Mouse (Mus musculus): ENCODE data around the gene Smarca2. TPM values are rescaled to one million over a fixed set of nuclear protein-coding genes. Genes with fewer than 3 reads are reported as not detected.

The Smarca2 gene
- total RNA-seq, 2 experiments from 2014 or later, result 243 to 296 TPM

- DNase-seq (ENCODE audit: low spot score in 2 of 2), result no peak
- intact Hi-C loops (cut with DNase I), result no loop called here
Observed at GRCm38 (mm10) chr19:26679674-26680073, 74.8 kb downstream of the Smarca2 start.

GRCm38 (mm10) chr19:26681549-26681948 is 76.7 kb downstream of the Smarca2 start:
- intact Hi-C loops (cut with DNase I), result no loop called here
- no peak for DNase-seq (ENCODE audit: low spot score in 2 of 2)

DNA sequence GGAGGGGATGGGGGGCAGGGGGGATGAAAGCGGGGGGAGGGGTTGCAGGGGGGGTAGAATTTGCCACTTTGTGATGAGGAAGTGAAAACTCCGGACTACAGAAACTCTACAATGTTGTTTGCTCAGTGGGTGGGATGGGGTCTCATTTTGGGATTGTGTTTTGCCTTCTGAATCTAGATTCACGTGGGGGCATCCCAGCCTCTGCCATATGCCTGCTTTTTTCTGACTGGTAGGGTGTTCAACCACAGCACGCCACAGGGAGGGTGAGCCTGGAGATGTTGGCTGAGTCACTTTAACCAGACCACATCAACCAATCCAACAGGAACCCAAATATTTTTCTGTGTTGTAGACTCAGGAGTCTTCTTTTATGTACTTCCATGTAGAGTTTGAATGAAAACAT is 77.3 kb downstream of the Smarca2 start:
- DNase-seq (ENCODE audit: low spot score in 2 of 2), result no peak
- intact Hi-C loops (cut with DNase I), result no loop called here

- DNase-seq (ENCODE audit: low spot score in 2 of 2), result no peak
- intact Hi-C loops (cut with DNase I), result no loop called here
Observed at GRCm38 (mm10) chr19:26682731-26683130, 77.9 kb downstream of the Smarca2 start.

- DNase-seq (ENCODE audit: low spot score in 2 of 2), result no peak
Observed at GRCm38 (mm10) chr19:26683731-26684130, 78.9 kb downstream of the Smarca2 start.

GRCm38 (mm10) chr19:26690516-26690915 is 85.7 kb downstream of the Smarca2 start:
- intact Hi-C loops (cut with DNase I), result no loop called here
- no peak for DNase-seq (ENCODE audit: low spot score in 2 of 2)

More at GRCm38 (mm10) chr19:26683731-26684130, 78.9 kb downstream of the Smarca2 start:
- intact Hi-C loops (cut with DNase I), result no loop called here

DNA sequence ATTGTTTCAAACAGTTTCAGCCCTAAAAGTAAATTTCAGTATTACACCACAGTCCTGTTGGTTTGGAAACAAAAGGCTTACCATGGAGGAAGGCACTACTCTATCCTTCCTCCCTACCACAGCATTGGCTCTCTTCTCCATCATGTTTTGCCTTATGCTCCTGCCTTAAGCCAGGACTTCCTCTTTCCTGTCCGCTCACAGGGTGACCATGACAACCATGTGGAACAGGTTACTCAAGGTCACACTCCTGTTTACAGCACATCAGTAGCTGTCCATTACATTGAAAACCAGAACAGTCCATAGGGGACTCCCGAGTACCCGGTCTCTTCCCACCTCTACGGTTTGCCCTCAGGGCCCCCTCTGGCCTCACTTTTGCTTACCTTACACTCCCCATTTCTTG is 92.3 kb downstream of the Smarca2 start:
- DNase-seq (ENCODE audit: low spot score in 2 of 2), result no peak
- intact Hi-C loops (cut with DNase I), result no loop called here

DNA sequence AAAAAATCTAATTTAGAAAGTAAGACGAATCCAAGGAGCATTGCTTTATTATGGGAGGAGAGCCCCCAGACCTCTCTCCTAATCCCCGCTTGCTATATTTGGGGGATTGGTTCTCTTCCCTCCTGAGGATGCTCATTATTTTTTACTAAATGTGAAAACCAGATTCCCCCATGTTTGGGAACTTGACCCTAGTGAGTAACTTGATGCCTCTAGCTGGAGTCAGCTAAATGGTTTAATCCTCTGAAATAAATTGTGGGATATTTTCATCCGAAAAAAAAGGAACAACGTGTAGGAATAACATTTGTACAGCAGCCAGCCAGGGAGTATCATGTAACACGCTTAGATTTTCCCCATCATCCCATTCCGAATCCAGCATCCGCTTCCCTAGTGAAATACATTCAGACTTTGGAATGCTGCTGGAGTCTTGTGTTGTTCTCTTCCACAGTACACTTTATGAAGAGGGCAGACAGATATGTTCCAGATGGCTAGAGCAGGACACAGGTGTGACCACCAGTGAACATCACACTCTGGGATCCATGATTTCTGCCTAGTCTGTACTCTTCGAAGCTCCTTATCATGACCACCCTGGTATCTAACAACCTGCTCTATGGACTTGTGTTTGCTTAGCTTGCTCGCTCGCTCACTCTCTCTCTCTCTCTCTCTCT is 99.8 kb downstream of the Smarca2 start:
- no peak for DNase-seq (ENCODE audit: low spot score in 2 of 2)
- intact Hi-C loops (cut with DNase I), result no loop called here

- intact Hi-C loops (cut with DNase I), result no loop called here
- no peak for DNase-seq (ENCODE audit: low spot score in 2 of 2)
Observed at GRCm38 (mm10) chr19:26706910-26707309, 102.1 kb downstream of the Smarca2 start.

DNA sequence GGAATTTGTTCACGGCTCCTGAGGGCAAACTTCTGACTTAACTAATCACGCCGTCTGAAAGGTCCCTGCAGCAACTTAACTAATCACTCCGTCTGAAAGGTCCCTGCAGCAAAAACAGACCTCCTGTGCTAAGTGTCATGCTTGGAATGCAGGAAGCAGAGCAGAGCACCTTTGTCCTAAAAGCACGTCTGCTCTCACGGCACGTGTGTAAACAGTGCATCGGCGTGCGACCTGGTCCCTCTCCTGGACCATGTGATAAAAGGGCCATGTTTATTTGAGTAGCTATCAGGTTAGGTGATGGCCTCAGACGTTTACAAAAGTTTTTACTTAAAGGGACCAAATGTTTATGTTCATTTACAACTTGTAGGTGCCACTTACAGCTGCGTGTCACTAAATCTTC is 104.2 kb downstream of the Smarca2 start:
- intact Hi-C loops (cut with DNase I), result no loop called here
- DNase-seq (ENCODE audit: low spot score in 2 of 2), result no peak

- intact Hi-C loops (cut with DNase I), result no loop called here
- no peak for DNase-seq (ENCODE audit: low spot score in 2 of 2)
Observed at GRCm38 (mm10) chr19:26711268-26711667, 106.4 kb downstream of the Smarca2 start.

DNA sequence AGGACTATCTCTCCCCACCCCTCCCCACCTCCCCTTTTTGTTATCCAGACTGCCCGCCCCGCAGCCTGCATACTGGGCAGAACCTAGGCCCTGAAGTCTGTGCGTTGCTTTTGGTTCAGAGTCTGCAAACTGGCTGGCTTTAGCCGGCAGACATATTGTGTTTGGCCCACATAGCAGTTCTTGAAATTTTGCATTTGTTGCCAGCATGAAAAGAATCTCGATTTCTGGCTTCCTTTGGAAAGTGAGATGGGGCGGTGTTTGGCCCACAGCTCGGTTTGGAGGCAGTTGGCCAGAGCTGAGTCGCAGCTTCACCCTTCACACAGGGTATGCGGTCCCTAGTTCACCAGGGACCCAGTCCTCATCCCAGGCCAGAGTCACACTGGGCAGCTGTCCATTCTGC is 111.4 kb downstream of the Smarca2 start:
- intact Hi-C loops (cut with DNase I), result no loop called here

GRCm38 (mm10) chr19:26718221-26718620 is 113.4 kb downstream of the Smarca2 start:
- DNase-seq (ENCODE audit: low spot score in 2 of 2), result peak in 1 of 2 experiments; percentile 37
- intact Hi-C loops (cut with DNase I), result no loop called here

More for the DNA sequence above, 111.4 kb downstream of the Smarca2 start:
- peak in 1 of 2 experiments; percentile 27 for DNase-seq (ENCODE audit: low spot score in 2 of 2)

- intact Hi-C loops (cut with DNase I), result no loop called here
- no peak for DNase-seq (ENCODE audit: low spot score in 2 of 2)
Observed at GRCm38 (mm10) chr19:26719161-26719560, 114.3 kb downstream of the Smarca2 start.

GRCm38 (mm10) chr19:26721741-26722140 is 116.9 kb downstream of the Smarca2 start:
- intact Hi-C loops (cut with DNase I), result no loop called here
- DNase-seq (ENCODE audit: low spot score in 2 of 2), result no peak

DNA sequence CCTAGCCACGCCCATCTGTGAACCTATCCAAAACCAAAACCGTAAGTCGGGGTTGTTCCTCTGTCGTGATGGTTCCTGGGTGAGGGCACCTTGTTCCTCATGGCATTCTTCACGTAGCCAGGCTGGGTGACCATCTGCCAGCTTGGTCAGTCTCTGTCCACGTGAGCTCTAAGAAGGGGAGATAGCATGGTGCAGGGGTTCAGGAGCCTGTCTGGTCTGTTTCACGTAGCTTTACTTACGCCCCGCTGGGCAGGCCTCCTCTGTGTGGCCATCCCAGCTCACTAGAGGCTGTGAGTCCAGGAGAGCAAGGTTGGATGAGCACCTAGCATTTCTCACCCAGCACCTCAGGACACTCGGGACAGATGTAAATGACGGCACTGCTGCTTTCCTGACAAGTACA is 119.0 kb downstream of the Smarca2 start:
- intact Hi-C loops (cut with DNase I), result no loop called here
- no peak for DNase-seq (ENCODE audit: low spot score in 2 of 2)

DNA sequence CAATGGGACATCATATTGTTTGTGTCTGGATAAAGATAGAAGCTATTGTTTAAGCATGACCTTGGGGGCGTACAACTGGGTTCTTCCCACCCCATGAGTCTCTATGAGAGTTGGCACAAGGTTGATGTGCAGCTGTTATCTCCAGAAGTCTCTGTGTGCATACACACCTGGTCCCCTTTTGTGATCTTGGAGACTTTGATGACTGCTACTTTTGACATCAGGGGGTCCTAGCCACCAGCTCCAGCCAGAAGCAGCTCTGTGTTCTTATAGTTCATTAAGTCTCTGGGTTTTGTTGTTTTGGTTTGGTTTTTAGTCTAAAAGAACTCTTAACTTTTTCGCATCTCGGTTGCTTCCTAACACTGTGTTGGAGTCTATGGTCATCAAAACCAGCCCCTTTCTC is 119.8 kb downstream of the Smarca2 start:
- intact Hi-C loops (cut with DNase I), result no loop called here
- DNase-seq (ENCODE audit: low spot score in 2 of 2), result no peak

DNA sequence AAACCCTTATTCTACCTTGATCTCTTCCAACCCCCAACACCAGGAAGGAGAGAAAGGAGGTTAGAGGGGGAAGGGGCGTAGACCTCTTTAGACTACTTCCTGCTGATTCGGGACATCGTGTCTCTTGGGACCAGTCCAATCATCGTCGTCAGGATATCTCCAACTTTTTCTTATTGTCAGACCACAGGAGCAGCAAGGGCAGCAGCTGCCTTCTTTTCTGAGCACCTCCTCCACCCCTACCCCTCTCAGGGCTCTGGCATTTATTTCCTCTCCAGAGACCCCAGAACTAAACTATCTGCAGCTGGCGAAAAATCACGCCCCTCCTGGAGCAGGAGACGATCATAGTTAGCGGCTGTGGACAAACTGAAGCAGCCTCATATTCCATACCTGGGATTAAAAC is 122.9 kb downstream of the Smarca2 start:
- intact Hi-C loops (cut with DNase I), result no loop called here

GRCm38 (mm10) chr19:26730486-26730885 is 125.6 kb downstream of the Smarca2 start:
- intact Hi-C loops (cut with DNase I), result loop anchor here (5.0 kb wide), 1 partner anchor 697 kb away; the partner anchor contains the start of gene Pum3
- peak in 1 of 2 experiments; percentile 3 for DNase-seq (ENCODE audit: low spot score in 2 of 2)

More for the DNA sequence above, 122.9 kb downstream of the Smarca2 start:
- no peak for DNase-seq (ENCODE audit: low spot score in 2 of 2)

DNA sequence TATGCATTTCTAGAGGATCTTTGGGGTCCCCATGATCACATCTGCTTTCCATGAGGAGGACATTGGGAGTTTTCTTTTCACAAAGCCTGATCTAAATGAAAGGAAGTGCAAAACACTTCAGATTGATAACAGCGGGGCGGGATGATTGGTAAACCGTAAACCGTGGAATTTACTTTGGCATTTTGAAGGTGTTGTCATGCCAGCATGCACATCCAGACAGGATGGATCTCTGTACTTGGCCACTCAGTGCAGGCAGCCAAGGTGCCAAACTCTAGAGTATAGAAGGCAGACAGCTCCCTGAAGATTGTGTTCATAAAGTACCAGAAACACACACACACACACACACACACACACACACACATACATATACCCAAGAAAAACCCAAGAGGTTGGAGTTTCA is 126.3 kb downstream of the Smarca2 start:
- DNase-seq (ENCODE audit: low spot score in 2 of 2), result peak in 1 of 2 experiments; percentile 5
- intact Hi-C loops (cut with DNase I), result loop anchor here (5.0 kb wide), 1 partner anchor 696 kb away; the partner anchor contains the start of gene Pum3

DNA sequence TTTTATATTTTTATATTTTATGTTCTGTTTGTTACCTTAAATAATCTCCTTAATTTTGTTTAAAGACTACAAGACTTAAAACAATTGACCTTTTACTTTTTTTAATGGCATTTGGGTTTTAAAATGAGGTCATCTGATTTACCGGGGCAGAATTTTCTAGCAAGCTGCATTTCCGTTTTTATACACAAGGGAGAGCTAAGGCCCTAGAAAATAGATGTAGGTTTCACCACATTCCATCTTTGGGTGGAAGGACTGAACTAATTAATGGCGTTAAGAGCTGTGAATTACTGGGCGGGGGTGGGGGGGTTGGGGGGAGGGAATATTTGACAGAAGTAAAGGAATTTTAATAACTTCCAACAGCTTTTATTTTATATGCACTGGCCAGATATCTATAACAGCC is 127.0 kb downstream of the Smarca2 start:
- DNase-seq (ENCODE audit: low spot score in 2 of 2), result peak in 1 of 2 experiments; percentile 2
- intact Hi-C loops (cut with DNase I), result loop anchor here (5.0 kb wide), 1 partner anchor 695 kb away; the partner anchor contains the start of gene Pum3
